Mouse (Mus musculus) natural killer cell, adult 2 months (primary cell): ENCODE measurements around the gene Dok1.
A peak's percentile ranks its signal among the peaks of the same experiment; 100 is the strongest.

Source experiments
- DNase-seq, 2 experiments: peaks; one replicate each; pipeline ENCODE4 v3.0.0; 2022; ENCODE audit warnings: low spot score in 2 of 2

Dok1 gene

DNA sequence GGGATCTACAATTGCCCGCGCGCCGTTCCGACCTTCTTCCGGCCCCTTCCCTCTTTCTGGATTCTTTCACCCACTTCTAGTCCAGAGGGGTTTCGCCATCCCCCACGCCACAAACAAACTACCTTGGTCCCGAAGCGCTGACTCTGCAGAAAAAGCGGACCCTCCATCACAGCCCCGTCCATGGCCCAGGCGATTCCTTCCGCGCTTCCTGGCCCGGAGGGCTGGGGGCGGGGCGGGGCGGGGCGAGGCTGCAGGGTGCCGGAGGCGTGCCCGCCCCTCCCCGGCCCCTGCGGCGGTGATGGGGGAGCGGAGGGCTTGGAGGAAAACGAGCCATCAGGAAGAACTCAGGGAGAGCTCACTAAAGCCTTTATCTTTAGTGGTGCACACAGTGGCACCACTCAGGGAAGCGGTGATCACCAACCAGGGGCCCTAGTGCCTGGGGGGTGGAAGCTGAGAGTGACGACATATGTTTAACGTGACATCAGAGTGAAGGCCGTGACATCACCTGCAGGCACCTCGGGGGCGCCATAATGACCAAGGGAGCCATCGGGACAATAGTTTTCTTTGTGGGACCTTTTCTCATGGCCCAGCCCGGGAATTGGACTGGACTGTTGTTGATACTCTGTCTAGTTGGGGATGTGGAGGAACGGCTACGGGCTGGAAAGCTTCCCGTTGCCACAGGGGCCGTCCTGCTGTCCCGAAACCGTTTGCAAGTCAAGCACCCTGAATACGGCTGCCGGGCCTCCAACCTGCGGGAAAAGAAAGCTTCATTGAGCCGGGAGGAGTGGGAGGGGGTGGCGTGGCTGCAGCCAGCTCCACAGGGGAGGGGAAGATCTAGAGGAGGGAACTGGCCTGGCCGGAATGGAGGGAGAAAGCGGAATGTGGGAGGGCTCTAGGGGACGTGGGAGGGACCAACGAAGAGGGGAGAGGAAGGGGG lies at the start of gene Dok1, which contains the start of gene Loxl3:
Gene Dok1 (minus strand): TSS at position 223 of the 937 bp plus-strand sequence.
Gene Loxl3 (plus strand): TSS at position 925 of the 937 bp plus-strand sequence.
- DNase-seq, result peak; percentile 60 to 70

- no peak for DNase-seq
Measured at GRCm38 (mm10) chr6:83080210-83080609, 46.9 kb upstream of the Dok1 start.

GRCm38 (mm10) chr6:83078324-83078858 lies 45.1 kb upstream of the Dok1 start:
- peak; percentile 99 for DNase-seq

GRCm38 (mm10) chr6:83077630-83078323 lies 44.5 kb upstream of the Dok1 start, which contains the start of gene Pcgf1:
Pcgf1 (plus strand) TSS chr6:83077869.
- no peak for DNase-seq

DNA sequence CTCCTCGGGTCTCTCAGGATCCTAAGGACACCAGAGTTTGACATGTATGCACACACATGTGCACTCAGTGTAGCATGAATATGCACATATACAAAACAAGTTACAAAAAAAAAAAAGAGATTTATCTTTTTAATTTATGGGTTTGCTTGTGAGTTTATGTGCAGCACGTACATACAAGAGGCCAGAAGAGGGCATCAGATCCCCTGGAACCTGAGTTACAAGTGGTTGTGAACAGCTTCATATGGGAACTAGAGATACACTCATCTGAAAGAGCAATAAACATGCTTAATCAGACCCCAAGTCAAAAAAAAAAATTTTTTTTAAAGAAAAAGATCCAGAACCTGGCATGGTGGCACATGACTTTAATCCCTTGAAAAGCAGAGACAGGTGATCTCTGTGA lies 41.7 kb upstream of the Dok1 start:
- peak in 1 of 2 experiments; percentile 22 for DNase-seq

DNA sequence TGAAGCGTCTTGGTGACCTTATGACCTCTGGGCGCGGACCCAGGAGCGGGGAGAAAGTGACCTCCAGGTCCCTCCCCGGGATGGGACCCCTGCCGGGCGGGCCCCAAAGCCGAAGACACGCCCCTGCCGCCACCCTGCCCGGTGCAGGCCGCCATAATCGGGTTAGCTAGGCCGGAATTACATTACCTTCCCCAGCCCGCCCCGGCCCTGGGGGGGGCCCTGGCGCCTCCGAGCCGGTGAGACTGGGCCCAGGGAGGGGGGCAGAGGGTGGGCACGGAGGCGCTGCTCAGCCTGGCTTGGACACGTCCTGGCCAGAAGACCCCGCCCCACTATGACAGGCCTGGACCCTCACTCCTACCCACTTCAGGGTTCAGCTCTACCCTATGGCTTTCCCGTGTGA lies 37.9 kb upstream of the Dok1 start:
- no peak for DNase-seq

- peak in 1 of 2 experiments; percentile 44 for DNase-seq
Measured at GRCm38 (mm10) chr6:83070311-83071219, 37.3 kb upstream of the Dok1 start.

GRCm38 (mm10) chr6:83070247-83070310 lies 36.8 kb upstream of the Dok1 start, which contains the start of gene Tlx2:
Tlx2 (minus strand) TSS chr6:83070293.
- no peak for DNase-seq

DNA sequence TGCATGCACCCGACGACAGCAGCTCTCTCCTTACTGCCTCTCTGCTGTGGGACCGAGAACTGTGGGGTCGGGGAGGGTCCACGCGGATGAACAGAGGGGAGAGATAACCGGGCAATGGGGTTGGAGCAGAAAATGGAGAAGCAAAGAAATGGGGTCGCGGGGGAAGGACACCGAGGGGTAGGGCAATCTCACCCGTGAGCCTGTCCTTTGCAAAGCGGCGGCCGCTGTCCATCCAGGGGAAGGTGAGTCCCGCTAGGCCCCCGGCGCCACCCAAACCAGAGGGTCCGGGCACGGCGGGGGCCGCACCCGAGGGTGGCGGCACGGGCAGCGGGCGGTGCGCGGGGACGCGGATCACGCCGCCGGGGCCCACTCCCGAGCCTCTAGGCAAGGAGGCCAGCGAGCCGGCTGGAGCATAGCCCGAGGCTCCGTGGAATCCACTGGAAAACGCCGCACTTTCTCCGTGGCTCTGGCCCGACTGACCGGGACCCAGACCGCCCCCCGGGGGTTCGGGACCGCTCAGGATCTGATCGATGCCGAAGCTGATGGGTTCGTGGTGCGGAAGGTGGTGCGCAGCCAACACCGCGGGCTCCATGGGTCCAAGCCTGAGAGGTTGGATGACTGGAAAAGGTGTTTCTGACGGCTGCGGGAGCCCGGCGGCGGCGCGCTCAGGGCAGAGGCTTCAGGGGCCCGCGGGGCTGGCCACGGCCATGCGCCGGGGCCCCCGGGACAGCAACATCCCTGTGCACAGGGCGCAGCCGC lies 36.4 kb upstream of the Dok1 start:
- DNase-seq, result no peak

DNA sequence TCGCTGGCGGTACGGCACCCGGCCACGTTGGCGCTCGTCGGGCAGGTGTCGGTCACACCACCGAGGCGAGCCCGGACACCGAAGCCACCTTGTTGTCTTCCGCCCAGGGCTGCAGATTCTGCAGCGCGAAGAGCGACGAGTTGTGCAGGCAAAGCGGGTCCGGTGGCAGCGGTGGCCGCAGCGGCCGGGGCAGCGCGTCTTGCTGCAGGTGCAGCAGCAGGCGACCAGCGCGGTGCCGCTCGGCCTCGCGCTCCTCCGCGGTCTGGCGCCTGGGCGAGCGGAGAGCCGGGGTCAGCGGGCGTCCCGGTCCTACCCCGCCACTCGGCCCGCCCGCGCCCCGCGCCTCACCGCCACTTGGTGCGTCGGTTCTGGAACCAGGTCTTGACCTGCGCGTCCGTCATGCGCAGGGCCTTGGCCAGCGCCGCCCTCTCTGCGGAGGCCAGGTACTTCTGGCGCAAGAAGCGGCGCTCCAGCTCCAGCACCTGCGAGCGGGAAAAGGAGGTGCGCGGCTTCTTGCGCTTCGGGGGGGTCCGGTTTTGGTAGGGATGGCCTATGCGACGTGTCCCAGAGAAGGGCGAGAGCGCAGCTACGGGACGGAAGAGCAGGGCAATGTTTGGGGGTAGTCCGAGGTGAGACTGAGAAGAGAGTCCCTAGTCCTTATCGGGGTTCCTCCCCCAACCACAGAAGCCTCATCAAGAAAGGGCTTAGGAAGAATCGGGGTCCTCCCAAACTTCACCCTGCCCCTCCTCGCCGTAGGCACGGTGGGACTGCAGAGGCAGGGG lies 35.6 kb upstream of the Dok1 start:
- DNase-seq, result no peak

DNA sequence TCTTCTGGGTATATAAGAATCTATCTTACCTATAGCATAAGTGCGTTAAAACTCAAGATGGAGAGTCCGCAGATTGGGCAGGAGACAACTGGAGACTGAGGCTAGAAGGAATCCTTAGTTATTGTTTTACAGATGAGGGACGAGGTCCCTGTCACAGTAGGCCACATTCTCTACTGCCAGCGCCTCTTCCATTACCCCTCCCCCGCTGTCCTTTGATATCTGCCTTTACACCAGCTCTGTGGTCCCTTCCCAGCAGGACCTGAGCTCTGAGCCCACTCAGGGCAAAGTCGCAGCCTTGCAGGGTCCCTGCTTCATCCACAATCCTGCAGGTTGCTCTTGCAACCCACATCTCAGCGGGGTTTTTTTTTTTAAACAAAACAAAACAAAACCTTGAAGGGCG lies 35.0 kb upstream of the Dok1 start:
- no peak for DNase-seq

GRCm38 (mm10) chr6:83066441-83066840 lies 33.2 kb upstream of the Dok1 start:
- no peak for DNase-seq

GRCm38 (mm10) chr6:83065995-83066394 lies 32.7 kb upstream of the Dok1 start:
- peak in 1 of 2 experiments; percentile 26 for DNase-seq

DNA sequence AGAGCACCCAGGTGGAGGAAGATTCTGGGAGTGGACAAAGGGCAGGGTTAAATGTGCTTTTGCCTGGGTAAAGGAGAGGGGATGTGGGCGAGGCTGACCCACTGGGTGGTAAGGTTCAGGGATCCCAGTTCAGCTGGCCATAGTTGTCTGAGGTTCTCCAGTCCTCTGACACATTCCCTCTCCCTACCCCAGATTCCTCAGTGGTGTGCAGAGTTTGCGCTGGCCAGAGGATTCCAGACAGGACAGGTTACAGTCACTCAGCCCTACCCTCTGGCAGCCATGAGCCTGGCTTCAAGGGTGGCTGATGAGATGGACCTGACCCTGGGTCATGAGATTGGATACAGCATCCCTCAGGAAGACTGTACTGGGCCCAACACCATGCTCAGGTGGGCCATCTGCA lies 25.5 kb upstream of the Dok1 start:
- no peak for DNase-seq

GRCm38 (mm10) chr6:83057790-83058189 lies 24.5 kb upstream of the Dok1 start, which contains the start of gene Dqx1:
Dqx1 (plus strand) TSS chr6:83057844.
- DNase-seq, result no peak

DNA sequence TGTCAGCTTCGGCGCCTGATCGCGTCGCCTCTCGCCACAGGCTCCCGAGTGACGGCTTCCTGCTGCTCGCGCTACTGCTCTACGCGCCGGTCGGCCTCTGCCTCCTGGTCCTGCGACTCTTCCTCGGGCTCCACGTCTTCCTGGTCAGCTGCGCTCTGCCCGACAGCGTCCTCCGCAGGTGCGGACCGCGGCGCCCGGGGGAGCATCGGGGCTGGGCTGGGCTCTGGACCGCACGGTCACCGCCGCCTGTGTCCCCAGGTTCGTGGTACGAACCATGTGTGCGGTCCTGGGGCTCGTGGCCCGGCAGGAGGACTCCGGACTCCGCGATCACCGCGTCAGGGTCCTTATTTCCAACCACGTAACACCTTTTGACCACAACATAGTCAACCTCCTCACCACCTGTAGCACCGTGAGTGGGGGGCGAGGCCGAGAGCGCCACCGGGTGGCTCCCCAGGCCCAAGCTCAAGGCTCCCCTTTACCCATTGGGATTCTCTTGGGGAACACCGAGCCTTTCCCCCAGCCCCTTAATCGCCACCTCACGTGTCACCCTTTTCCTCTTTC lies 21.7 kb upstream of the Dok1 start, which contains the start of gene Htra2:
Gene Htra2 (minus strand): TSS at position 403 of the 561 bp plus-strand sequence.
- no peak for DNase-seq

DNA sequence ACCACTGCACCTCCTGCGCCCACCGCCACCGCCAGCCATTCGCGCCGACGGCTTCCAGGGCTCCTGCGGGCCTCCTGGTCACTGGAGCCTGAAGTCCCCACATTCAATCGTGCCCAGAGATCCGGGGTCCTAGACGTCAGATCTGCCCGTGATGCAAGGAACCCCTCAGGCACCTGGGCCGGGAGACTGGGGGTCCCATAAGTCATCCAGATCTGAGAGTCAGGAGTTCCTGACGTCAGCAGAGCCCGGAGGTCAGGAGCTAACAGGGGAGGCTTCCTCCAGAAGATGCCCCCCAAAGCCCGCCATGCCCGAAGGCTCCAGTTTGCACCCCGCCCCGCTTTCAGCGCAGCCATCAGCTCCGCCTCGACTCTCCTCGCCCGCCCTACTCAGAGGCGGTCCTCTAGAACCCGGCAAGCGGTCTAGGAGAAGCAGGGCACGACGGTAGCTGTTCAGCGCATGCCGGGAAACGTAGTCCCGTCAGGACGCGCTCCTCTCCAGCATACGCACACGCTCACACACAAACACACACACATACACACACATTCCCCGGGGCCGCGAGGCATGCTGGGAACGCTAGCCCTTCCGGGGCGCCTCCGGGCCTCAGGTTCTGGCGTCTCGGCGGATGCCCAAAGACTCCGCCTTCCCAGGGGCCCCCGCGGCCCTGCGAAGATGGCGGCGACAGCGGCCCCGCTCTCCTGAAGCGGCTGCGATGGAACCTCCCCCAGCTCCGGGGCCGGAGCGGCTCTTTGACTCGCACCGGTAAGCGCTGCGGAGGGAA lies 21.0 kb upstream of the Dok1 start, which contains the start of gene Aup1:
Gene Aup1 (plus strand): TSS at position 448 of the 778 bp plus-strand sequence.
- DNase-seq, result peak; percentile 93 to 96

DNA sequence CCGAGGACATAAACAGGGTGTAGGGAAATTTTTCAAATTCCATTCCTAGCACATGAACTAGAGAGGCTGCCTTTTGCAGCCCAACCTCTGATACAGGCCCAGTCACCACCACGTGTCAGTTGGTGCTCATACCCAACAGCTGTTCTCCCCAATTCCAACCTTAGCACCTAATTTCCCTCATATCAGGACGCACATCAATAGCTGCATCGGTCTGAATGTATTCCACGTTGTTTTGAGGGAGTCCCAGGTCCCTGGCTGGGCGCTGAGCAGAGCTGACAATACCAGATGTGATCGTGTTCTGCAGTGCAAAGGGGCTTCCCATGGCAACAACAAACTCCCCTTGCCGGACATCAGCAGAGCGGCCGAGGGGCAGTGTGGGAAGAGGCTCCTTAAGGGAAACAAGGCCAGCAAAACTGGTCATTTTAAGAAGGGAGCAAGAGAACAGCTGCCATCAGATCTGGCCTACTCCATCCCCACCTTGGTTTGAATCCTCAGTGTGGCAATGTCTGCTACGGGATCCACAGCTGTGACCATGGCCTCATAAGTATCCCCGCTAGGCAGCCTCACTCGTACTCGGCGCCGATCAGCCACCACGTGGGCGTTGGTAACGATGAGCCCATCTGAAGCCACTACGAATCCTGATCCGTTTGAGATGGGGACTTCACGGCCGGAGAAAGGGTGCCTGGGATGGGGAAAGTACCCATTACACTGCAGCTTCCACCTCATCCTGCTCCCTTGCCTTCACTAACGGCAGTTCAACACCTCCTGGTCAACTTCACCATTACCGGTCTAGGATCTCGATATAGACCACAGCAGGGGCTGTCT lies 20.1 kb upstream of the Dok1 start:
- DNase-seq, result peak in 1 of 2 experiments; percentile 28
